ENCODE assay signal across 8 mouse cellular contexts in the genomic region with DNA sequence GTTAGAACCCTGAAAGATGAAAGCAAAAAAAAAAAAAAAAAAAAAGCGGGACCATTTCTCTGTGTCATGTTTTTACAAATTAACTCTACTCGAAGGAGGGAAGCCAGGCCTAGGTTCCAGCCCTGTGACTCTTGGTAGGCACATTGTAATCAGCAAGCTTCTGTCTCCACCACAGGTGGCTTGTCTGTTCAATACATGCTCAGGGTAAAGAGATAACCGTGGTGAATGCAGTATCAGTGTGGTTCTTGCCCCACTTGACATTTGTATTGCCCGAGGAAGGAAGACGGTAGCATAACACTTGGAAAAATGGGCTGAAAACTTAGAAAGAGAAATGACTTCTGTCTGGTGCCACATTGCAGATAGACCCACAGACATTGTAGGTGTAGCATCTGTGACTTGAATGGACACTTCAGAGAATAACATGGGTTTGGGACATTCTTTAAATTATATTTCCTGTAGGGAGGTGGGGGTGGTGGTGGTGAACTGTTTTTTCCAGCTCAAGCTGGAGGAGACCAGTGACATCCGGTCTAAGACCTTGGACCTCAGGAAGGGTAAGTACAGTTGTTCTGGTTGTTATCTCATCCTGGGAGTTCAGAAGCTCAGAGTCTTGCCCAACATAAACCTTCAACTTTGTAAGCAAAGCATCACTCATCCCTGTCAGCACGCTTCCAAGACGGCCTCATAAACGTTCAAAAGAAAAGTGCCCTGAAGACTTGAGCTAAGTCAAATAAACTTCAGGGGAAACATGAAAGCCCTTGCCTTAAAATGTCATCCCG. TPM values are rescaled to one million over a fixed set of nuclear protein-coding genes. Genes with fewer than 3 reads are reported as not detected.
DNase-seq lines count a peak whose midpoint lies in the region; ATAC-seq and TF ChIP-seq lines count a peak whose summit lies in the region.
"Had no signal": no experiment of that assay in that cellular context is flagged by ENCODE, and none has a peak within 500 bp of the region (broad histone marks: within the 10 kb centered on the region; RNA-seq: fewer than 3 reads in every experiment).

No protein-coding gene starts in this region.

- TF ChIP-seq POLR2A in lung, adult 2 months (IDR thresholded peaks at IDR 0.05; ENCODE audit: borderline replicate concordance, extremely low read depth, low read depth, low read length) = no peak

- H3K27me3 ChIP-seq in lung, embryonic 16.5 days (ENCODE audit: control insufficient read depth, insufficient read depth, low read depth, low read length) = no peaks in the 10 kb centered on the region
- H3K27me3 ChIP-seq in hindbrain, embryonic 13.5 days = no peaks in the 10 kb centered on the region
- no peaks in the 10 kb centered on the region for H3K27me3 ChIP-seq in neural tube, embryonic 15.5 days (replicated peaks)
- no peaks in the 10 kb centered on the region for H3K27me3 ChIP-seq in heart, embryonic 10.5 days (ENCODE audit: insufficient read depth, poor library complexity, severe bottlenecking)
- H3K27me3 ChIP-seq: liver, embryonic 13.5 days had no signal

- no peak overlapping the region for H3K9ac ChIP-seq in lung, embryonic 16.5 days (ENCODE audit: low read length)
- no peak overlapping the region for H3K9ac ChIP-seq in hindbrain, embryonic 13.5 days
- no peak overlapping the region for H3K9ac ChIP-seq in neural tube, embryonic 15.5 days (replicated peaks)
- H3K9ac ChIP-seq: liver, embryonic 13.5 days had no signal

- no peak for DNase-seq in lung, adult 2 months
- peak; percentile 5 for DNase-seq in lung, postnatal 14 days
- DNase-seq in heart, embryonic 10.5 days (ENCODE audit: low spot score) = no peak
- DNase-seq in layer of hippocampus, postnatal 14 days (ENCODE audit: low spot score in 2 of 2) = no peak
- DNase-seq: liver, embryonic 13.5 days had no signal

- H3K9me3 ChIP-seq in lung, embryonic 16.5 days (ENCODE audit: control insufficient read depth, low read length) = no peaks in the 10 kb centered on the region
- no peaks in the 10 kb centered on the region for H3K9me3 ChIP-seq in hindbrain, embryonic 13.5 days
- no peaks in the 10 kb centered on the region for H3K9me3 ChIP-seq in neural tube, embryonic 15.5 days (replicated peaks)
- no peaks in the 10 kb centered on the region for H3K9me3 ChIP-seq in heart, embryonic 10.5 days
- H3K9me3 ChIP-seq: liver, embryonic 13.5 days had no signal

- no peak overlapping the region for H3K4me3 ChIP-seq in lung, embryonic 16.5 days (ENCODE audit: low read length)
- H3K4me3 ChIP-seq in lung, adult 2 months (replicated peaks; ENCODE audit: extremely low read depth, low read depth, low read length) = no peak overlapping the region
- 0 out of 2 replicates have a peak overlapping the region, but pooled peaks have one; percentile 49 for H3K4me3 ChIP-seq in hindbrain, embryonic 13.5 days
- no peak overlapping the region; the same call in 1 of the 2 replicates for H3K4me3 ChIP-seq in neural tube, embryonic 15.5 days (replicated peaks)
- H3K4me3 ChIP-seq in heart, embryonic 10.5 days = no peak overlapping the region

- no peak for TF ChIP-seq CTCF in lung, adult 2 months (IDR thresholded peaks at IDR 0.05; ENCODE audit: insufficient read depth, low read length)

- WGBS in lung, embryonic 16.5 days = 27% methylated on average over 10 of the region's 10 CpGs
- 46% methylated on average over 10 of the region's 10 CpGs for WGBS in lung, adult 2 months
- 36% methylated on average over 10 of the region's 10 CpGs for WGBS in hindbrain, embryonic 13.5 days
- WGBS in neural tube, embryonic 15.5 days = 30% methylated on average over 10 of the region's 10 CpGs
- 38% methylated on average over 10 of the region's 10 CpGs for WGBS in heart, embryonic 10.5 days

- no peak for ATAC-seq in lung, embryonic 16.5 days (ENCODE audit: low read depth)
- ATAC-seq in hindbrain, embryonic 13.5 days (ENCODE audit: low FRiP score) = no peak
- no peak for ATAC-seq in neural tube, embryonic 15.5 days (ENCODE audit: low FRiP score)

- peak overlapping the region; percentile 59; the same call in 1 of the 2 replicates for H3K4me2 ChIP-seq in lung, embryonic 16.5 days (ENCODE audit: low read depth, low read length)
- H3K4me2 ChIP-seq in hindbrain, embryonic 13.5 days = peak overlapping the region; percentile 53
- peak overlapping the region; percentile 56 for H3K4me2 ChIP-seq in neural tube, embryonic 15.5 days

- H3K27ac ChIP-seq in lung, embryonic 16.5 days (ENCODE audit: low read length) = peak overlapping the region; percentile 13; the same call in 1 of the 2 replicates
- no peak overlapping the region for H3K27ac ChIP-seq in hindbrain, embryonic 13.5 days
- H3K27ac ChIP-seq in neural tube, embryonic 15.5 days (replicated peaks) = no peak overlapping the region
- no peak overlapping the region for H3K27ac ChIP-seq in heart, embryonic 10.5 days
- H3K27ac ChIP-seq: liver, embryonic 13.5 days had no signal

- H3K4me1 ChIP-seq in lung, embryonic 16.5 days (replicated peaks; ENCODE audit: control insufficient read depth, insufficient read depth, low read length) = peaks cover 3% of the 10 kb centered on the region; the same call in 1 of the 2 replicates
- peaks cover 3% of the 10 kb centered on the region; the same call in 1 of the 2 replicates for H3K4me1 ChIP-seq in lung, adult 2 months (ENCODE audit: control insufficient read depth, insufficient read depth, low read length)
- peaks cover 6% of the 10 kb centered on the region for H3K4me1 ChIP-seq in hindbrain, embryonic 13.5 days (replicated peaks)
- H3K4me1 ChIP-seq in neural tube, embryonic 15.5 days = peaks cover 4% of the 10 kb centered on the region
- 0 out of 2 replicates have a peak, but pooled peaks cover 8% of the 10 kb centered on the region for H3K4me1 ChIP-seq in heart, embryonic 10.5 days
- H3K4me1 ChIP-seq: liver, embryonic 13.5 days had no signal

- H3K36me3 ChIP-seq in lung, embryonic 16.5 days (ENCODE audit: control insufficient read depth, insufficient read depth, low read length) = no peaks in the 10 kb centered on the region
- no peaks in the 10 kb centered on the region for H3K36me3 ChIP-seq in hindbrain, embryonic 13.5 days
- no peaks in the 10 kb centered on the region for H3K36me3 ChIP-seq in neural tube, embryonic 15.5 days
- no peaks in the 10 kb centered on the region for H3K36me3 ChIP-seq in heart, embryonic 10.5 days
- H3K36me3 ChIP-seq: liver, embryonic 13.5 days had no signal

RNA-seq across cellular contexts. Expression of a gene that starts 1.1 kb away (rescaled TPM):
- polyA plus RNA-seq in lung, embryonic 16.5 days (2015; fragmentation: Nextera tagmentation; extraction: Ambion mirVana) = 2.5 and 2.7 TPM in 2 replicates
- polyA plus RNA-seq in lung, adult 2 months (2012; rRNA removed) = 0.17 and 0.20 TPM in 2 replicates
- 4.1 and 5.4 TPM in 2 replicates for polyA plus RNA-seq in hindbrain, embryonic 13.5 days (2015; fragmentation: Nextera tagmentation; extraction: Ambion mirVana)
- 6.7 and 7.7 TPM in 2 replicates for polyA plus RNA-seq in neural tube, embryonic 15.5 days (2015; fragmentation: Nextera tagmentation; extraction: Ambion mirVana)
- 0.99 and 2.4 TPM in 2 replicates for polyA plus RNA-seq in heart, embryonic 10.5 days (2016; fragmentation: Nextera tagmentation; extraction: Ambion mirVana)
- total RNA-seq in layer of hippocampus, postnatal 14 days (2021) = 1 to 10 TPM; 2.7 to 3.5 TPM
